Mouse (Mus musculus): ENCODE data around the gene Col26a1.
"Not testable (repeated sequence)": the region's sequence is repeated elsewhere in the genome, so short reads cannot be mapped to it uniquely, and the experiment has no call there.

Gene Col26a1

GRCm38 (mm10) chr5:136753176-136753575 is 129.8 kb downstream of the Col26a1 start:
- not testable (repeated sequence) for DNase-seq (ENCODE audit: low spot score in 2 of 2)

- no peak for DNase-seq (ENCODE audit: low spot score in 2 of 2)
Measured at GRCm38 (mm10) chr5:136752104-136752503, 130.9 kb downstream of the Col26a1 start.

GRCm38 (mm10) chr5:136746596-136746995 is 136.4 kb downstream of the Col26a1 start:
- no peak for DNase-seq (ENCODE audit: low spot score in 2 of 2)

GRCm38 (mm10) chr5:136738918-136739317 is 144.1 kb downstream of the Col26a1 start:
- no peak for DNase-seq (ENCODE audit: low spot score in 2 of 2)

- not testable (repeated sequence) for DNase-seq (ENCODE audit: low spot score in 2 of 2)
Measured at GRCm38 (mm10) chr5:136726271-136726670, 156.7 kb downstream of the Col26a1 start.

- no peak for DNase-seq (ENCODE audit: low spot score in 2 of 2)
Measured at GRCm38 (mm10) chr5:136721596-136721995, 161.4 kb downstream of the Col26a1 start.

- DNase-seq (ENCODE audit: low spot score in 2 of 2), result no peak
Measured at GRCm38 (mm10) chr5:136718656-136719055, 164.4 kb downstream of the Col26a1 start.

GRCm38 (mm10) chr5:136717573-136717854 is 165.5 kb downstream of the Col26a1 start:
- DNase-seq (ENCODE audit: low spot score in 2 of 2), result no peak

- DNase-seq (ENCODE audit: low spot score in 2 of 2), result no peak
Measured at GRCm38 (mm10) chr5:136716696-136717572, 166.1 kb downstream of the Col26a1 start.

- DNase-seq (ENCODE audit: low spot score in 2 of 2), result peak in 1 of 2 experiments; percentile 17
Measured at GRCm38 (mm10) chr5:136714879-136715278, 168.1 kb downstream of the Col26a1 start.

- no peak for DNase-seq (ENCODE audit: low spot score in 2 of 2)
Measured at GRCm38 (mm10) chr5:136714232-136714875, 168.7 kb downstream of the Col26a1 start.

- DNase-seq (ENCODE audit: low spot score in 2 of 2), result no peak
Measured at GRCm38 (mm10) chr5:136710742-136711141, 172.3 kb downstream of the Col26a1 start.

GRCm38 (mm10) chr5:136708116-136708515 is 174.9 kb downstream of the Col26a1 start:
- no peak for DNase-seq (ENCODE audit: low spot score in 2 of 2)

GRCm38 (mm10) chr5:136706803-136707202 is 176.2 kb downstream of the Col26a1 start:
- DNase-seq (ENCODE audit: low spot score in 2 of 2), result peak; percentile 63 to 76

GRCm38 (mm10) chr5:136705532-136705931 is 177.5 kb downstream of the Col26a1 start:
- no peak for DNase-seq (ENCODE audit: low spot score in 2 of 2)

- DNase-seq (ENCODE audit: low spot score in 2 of 2), result no peak
Measured at GRCm38 (mm10) chr5:136704151-136704550, 178.9 kb downstream of the Col26a1 start.

- peak; percentile 78 to 83 for DNase-seq (ENCODE audit: low spot score in 2 of 2)
Measured at GRCm38 (mm10) chr5:136703751-136704150, 179.3 kb downstream of the Col26a1 start.

- DNase-seq (ENCODE audit: low spot score in 2 of 2), result no peak
Measured at GRCm38 (mm10) chr5:136702159-136702725, 180.8 kb downstream of the Col26a1 start.

- DNase-seq (ENCODE audit: low spot score in 2 of 2), result no peak
Measured at GRCm38 (mm10) chr5:136697618-136698017, 185.4 kb downstream of the Col26a1 start.

- no peak for DNase-seq (ENCODE audit: low spot score in 2 of 2)
Measured at GRCm38 (mm10) chr5:136696516-136696915, 186.5 kb downstream of the Col26a1 start.

GRCm38 (mm10) chr5:136694976-136695375 is 188.0 kb downstream of the Col26a1 start:
- no peak for DNase-seq (ENCODE audit: low spot score in 2 of 2)

- DNase-seq (ENCODE audit: low spot score in 2 of 2), result no peak
Measured at GRCm38 (mm10) chr5:136693418-136693817, 189.6 kb downstream of the Col26a1 start.

GRCm38 (mm10) chr5:136692784-136693183 is 190.2 kb downstream of the Col26a1 start, which contains the start of gene Myl10:
TSS of gene Myl10 (plus strand) at chr5:136693146.
- DNase-seq (ENCODE audit: low spot score in 2 of 2), result no peak
